Mouse (Mus musculus) C2C12 (cell line): Measurements from ENCODE around the gene Susd1. TPM values are rescaled to one million over a fixed set of nuclear protein-coding genes. Genes with fewer than 3 reads are reported as not detected.

Source experiments
- H3K27me3 ChIP-seq: one replicate; pipeline ENCODE4 v1.6.1; 2011; ENCODE audit not compliant: control insufficient read depth, insufficient read depth, insufficient read length
- H3K36me3 ChIP-seq: one replicate; pipeline ENCODE4 v1.6.1; 2011; ENCODE audit not compliant: control insufficient read depth, insufficient read depth
- H3K4me3 ChIP-seq: one replicate; pipeline ENCODE4 v1.5.1; 2011; ENCODE audit warnings: mild to moderate bottlenecking, control low read depth; ENCODE audit not compliant: poor library complexity, insufficient read depth, severe bottlenecking
- H3K79me2 ChIP-seq: one replicate; pipeline ENCODE4 v1.6.1; 2011; ENCODE audit not compliant: control insufficient read depth, insufficient read depth
- H3K79me3 ChIP-seq: one replicate; pipeline ENCODE4 v1.6.1; 2011; ENCODE audit warnings: low read depth, control low read depth
- H3ac ChIP-seq: one replicate; pipeline ENCODE3; 2011; ENCODE audit warnings: low read depth; ENCODE audit not compliant: control insufficient read depth, insufficient read length
- CEBPB ChIP-seq: IDR thresholded peaks from one replicate; pipeline ENCODE4 v1.6.1; 2011; ENCODE audit warnings: low read depth, mild to moderate bottlenecking, control low read depth, moderate library complexity
- CTCF ChIP-seq: IDR thresholded peaks from one replicate; pipeline ENCODE4 v1.5.1; 2011; ENCODE audit not compliant: control insufficient read depth, insufficient read depth, insufficient read length
- FOSL1 ChIP-seq: IDR thresholded peaks from one replicate; pipeline ENCODE4 v1.8.0; 2011; ENCODE audit warnings: mild to moderate bottlenecking, low read length; ENCODE audit not compliant: poor library complexity, insufficient read depth, severe bottlenecking
- MAX ChIP-seq: IDR thresholded peaks from one replicate; pipeline ENCODE4 v1.6.1; 2011; ENCODE audit warnings: mild to moderate bottlenecking, control low read depth
- MYOD1 ChIP-seq: IDR thresholded peaks from one replicate; pipeline ENCODE4 v1.6.1; 2011; ENCODE audit warnings: low read depth; ENCODE audit not compliant: control insufficient read depth, insufficient read length
- MYOG ChIP-seq: IDR thresholded peaks from one replicate; pipeline ENCODE4 v1.6.1; 2011; ENCODE audit not compliant: control insufficient read depth, insufficient read length; ENCODE audit errors: extremely low read depth
- USF1 ChIP-seq: IDR thresholded peaks from one replicate; pipeline ENCODE4 v1.6.1; 2011; ENCODE audit warnings: low read depth, mild to moderate bottlenecking, control low read depth, moderate library complexity
- polyA plus RNA-seq: library from polyadenylated mRNA; unstranded; fragments of >200 nt; fragmentation: generic; extraction: Trizol; gene quantifications from one replicate; pipeline ENCODE4 v1.2.1, GENCODE M21; 2012; ENCODE audit warnings: missing spikeins

The Susd1 gene
- polyA plus RNA-seq, 1 experiment: 1.5 TPM

DNA sequence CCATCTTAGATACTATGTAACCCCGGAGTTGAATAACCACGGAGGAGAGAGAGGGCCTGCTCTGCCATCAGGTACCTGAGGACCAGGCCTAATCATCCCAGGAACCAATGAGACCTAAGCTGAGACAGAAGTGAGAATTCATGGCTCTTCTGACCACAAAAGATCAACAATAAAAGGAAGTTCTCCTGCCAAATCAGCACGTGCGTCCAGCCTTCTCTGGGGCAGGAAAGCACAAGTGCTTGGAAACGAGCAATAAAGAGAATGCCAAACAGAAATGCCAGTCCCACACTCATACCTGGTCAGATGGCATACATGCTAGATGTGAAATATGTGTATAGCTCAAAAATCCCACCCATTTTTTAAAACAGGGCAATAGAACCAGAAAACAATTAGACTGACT lies 58.6 kb downstream of the Susd1 start:
- no peak for TF ChIP-seq MAX
- no peak for TF ChIP-seq USF1
- TF ChIP-seq FOSL1: no peak
- TF ChIP-seq MYOD1: no peak
- TF ChIP-seq CTCF: no peak
- no peak for TF ChIP-seq CEBPB
- TF ChIP-seq MYOG: no peak
- H3K27me3 ChIP-seq: no peaks in the 10 kb centered on the region
- no peaks in the 10 kb centered on the region for H3K36me3 ChIP-seq
- H3K4me3 ChIP-seq: no peak overlapping the region
- H3K79me3 ChIP-seq: no peaks in the 10 kb centered on the region
- no peaks in the 10 kb centered on the region for H3K79me2 ChIP-seq
- H3ac ChIP-seq: no peak overlapping the region

DNA sequence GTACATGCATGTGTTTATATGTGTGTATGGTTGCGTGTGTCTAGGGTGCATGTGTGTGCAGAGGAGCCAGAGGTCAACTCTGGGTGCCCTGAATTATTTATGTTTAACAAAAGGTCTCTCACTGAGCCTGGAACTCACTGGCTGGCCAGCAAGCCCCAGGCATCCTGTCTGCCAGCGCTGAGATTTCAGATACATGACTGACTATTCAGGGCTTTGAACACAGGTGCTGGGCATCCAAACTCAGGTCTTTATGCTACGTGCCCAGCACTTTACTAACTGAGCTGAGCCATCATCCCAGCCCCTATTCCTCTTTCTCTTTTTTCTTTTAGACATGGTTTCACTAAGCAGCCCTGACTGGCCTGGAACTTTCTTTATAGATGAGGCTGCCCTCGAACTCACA lies 59.8 kb downstream of the Susd1 start:
- no peaks in the 10 kb centered on the region for H3K36me3 ChIP-seq
- H3K27me3 ChIP-seq: no peaks in the 10 kb centered on the region
- H3ac ChIP-seq: no peak overlapping the region
- H3K4me3 ChIP-seq: no peak overlapping the region
- TF ChIP-seq MYOG (no peak), CTCF (no peak), MAX (no peak), CEBPB (no peak), USF1 (no peak), MYOD1 (no peak), FOSL1 (no peak)
- no peaks in the 10 kb centered on the region for H3K79me3 ChIP-seq
- H3K79me2 ChIP-seq: no peaks in the 10 kb centered on the region

DNA sequence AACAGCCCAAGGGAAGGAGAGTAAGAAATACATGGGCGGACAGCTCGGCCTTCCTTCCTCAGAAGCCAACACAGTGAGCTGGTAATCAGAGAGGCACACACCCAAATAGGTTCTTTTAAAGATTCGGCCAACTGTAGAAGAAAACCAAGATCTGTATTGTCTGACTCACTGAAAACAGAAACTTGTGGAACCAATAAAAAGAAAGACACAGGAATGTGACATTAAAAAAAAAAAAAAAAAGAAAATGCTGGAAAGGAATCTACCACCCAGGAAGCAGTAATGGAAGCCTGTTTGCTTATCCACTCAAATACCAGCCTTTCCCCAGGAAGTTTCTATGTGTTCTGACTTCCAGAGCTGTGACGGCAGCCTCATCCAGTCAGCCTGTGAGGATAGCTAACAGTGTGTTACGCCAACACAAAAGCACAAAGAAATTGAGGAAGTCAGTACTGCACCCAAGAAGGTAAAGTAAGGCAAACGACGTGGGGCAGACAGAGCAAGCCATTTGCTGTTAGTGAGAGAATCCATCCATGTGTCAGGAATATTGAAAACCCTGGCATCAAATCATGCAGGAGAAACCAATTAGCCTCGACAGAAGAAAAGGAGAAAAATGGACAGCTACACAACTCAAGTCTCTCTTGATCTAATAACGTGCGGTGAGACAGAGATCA lies 64.0 kb downstream of the Susd1 start:
- no peak overlapping the region for H3K4me3 ChIP-seq
- no peaks in the 10 kb centered on the region for H3K36me3 ChIP-seq
- no peak for TF ChIP-seq FOSL1
- TF ChIP-seq MYOG: no peak
- TF ChIP-seq MYOD1: no peak
- TF ChIP-seq CEBPB: no peak
- TF ChIP-seq MAX: no peak
- no peak for TF ChIP-seq USF1
- TF ChIP-seq CTCF: no peak
- H3K79me3 ChIP-seq: no peaks in the 10 kb centered on the region
- H3ac ChIP-seq: no peak overlapping the region
- H3K27me3 ChIP-seq: no peaks in the 10 kb centered on the region
- H3K79me2 ChIP-seq: no peaks in the 10 kb centered on the region

DNA sequence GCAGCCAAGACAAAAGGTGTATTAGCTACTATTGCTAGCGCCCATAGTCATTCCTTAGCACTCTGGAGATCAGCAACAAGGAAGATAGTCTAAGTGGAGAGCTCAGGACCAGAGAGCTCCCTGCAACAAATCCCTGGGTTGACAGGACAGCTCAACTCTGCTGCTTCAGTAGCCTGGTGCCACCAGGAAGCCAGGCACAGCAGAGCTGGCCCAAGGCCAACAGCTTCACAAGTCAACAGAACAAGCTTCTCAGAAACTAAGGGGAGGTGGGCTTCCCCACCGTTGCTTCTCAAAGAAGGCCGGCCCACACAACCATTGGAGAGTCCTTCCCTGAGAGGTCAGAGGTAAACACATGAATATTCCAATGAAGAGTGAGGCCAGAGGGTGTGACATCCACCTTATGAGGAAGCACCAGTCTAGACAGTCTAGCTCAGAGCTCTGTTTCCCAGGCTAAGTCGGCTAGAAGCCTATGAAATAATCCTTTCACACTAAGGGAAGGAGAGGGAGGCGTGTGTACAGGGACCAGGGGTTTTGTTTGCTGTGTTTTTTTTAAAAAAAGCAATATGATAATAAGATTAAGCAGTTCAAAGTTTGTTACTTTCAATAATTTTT lies 65.8 kb downstream of the Susd1 start:
- Histone ChIP-seq H3ac (no peak overlapping the region), H3K27me3 (no peaks in the 10 kb centered on the region), H3K36me3 (no peaks in the 10 kb centered on the region), H3K79me3 (no peaks in the 10 kb centered on the region), H3K4me3 (no peak overlapping the region), H3K79me2 (no peaks in the 10 kb centered on the region)
- TF ChIP-seq MYOD1: no peak
- TF ChIP-seq CTCF: no peak
- no peak for TF ChIP-seq USF1
- no peak for TF ChIP-seq MYOG
- no peak for TF ChIP-seq CEBPB
- TF ChIP-seq FOSL1: no peak
- TF ChIP-seq MAX: no peak

DNA sequence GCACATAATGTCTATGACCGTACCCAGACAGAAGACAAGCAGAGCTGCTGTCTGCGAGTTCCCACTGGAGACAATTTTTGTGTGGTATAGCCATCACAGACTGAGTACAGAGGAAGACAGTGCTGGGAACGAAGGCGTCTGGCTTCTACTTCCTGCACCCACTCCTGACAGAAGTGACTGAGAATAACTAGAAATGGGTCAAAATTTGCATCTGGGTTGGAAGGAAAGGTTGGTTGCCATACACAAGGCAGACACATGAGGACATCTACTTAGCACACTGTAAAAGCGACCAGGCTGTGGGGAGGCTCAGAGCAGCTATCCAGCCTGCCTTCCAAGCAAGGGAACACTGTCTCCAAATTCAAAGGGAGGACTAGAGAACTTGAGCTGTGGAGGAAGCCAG lies 66.5 kb downstream of the Susd1 start:
- no peaks in the 10 kb centered on the region for H3K79me2 ChIP-seq
- no peaks in the 10 kb centered on the region for H3K79me3 ChIP-seq
- no peaks in the 10 kb centered on the region for H3K36me3 ChIP-seq
- H3K27me3 ChIP-seq: no peaks in the 10 kb centered on the region
- no peak overlapping the region for H3K4me3 ChIP-seq
- H3ac ChIP-seq: no peak overlapping the region
- TF ChIP-seq CTCF (no peak), MYOD1 (no peak), USF1 (no peak), MYOG (no peak), CEBPB (no peak), FOSL1 (no peak), MAX (no peak)
